Mouse (Mus musculus): ENCODE results near the gene Gm12355.
"Not testable (repeated sequence)": the region's sequence is repeated elsewhere in the genome, so short reads cannot be mapped to it uniquely, and the experiment has no call there.

Gene Gm12355

DNA sequence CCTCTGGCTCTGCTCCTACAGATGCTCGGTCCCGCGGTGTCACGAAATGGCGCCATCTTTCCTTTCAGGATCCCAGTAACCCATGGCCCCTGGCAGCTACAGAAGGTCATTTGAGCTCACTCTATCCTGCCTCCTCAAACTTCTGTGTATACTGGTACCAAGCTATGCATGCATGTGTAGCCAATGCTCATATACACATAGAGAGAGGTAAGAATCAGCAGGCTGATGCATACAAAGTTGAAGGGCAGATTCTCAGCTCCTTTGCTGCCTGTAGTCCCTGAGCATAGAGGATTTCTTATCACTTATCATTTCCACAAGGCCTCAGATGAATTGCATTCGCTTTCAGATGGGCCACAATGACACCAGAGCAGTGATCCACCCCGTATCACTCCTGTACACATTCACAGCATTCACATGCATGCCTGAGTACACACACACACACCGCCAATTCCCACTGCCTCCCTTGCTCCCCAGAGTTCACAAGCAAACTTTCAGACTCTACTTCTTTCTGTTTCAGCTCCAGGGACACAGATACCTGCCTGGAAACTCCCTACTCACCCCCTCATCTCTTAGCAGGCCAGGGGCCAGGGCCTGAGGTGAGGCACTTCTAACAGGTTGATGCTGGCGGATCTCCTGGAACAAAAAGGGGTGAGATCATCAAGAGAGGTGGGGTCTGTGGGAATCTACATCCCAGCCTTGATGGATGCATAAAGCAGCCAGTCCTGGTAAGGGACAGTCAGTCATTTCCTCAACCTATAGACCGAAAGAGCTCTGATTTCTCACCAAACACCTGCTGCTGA is at the start of gene Gm12355, which contains the start of gene Gsdma3:
Gene Gm12355 (minus strand): TSS at position 51 of the 800 bp plus-strand sequence.
Gene Gsdma3 (plus strand): TSS at position 750 of the 800 bp plus-strand sequence.
- DNase-seq (ENCODE audit: low read depth): no peak

- DNase-seq (ENCODE audit: low read depth): peak; percentile 74
Observed at GRCm38 (mm10) chr11:98673136-98673535, 47.7 kb upstream of the Gm12355 start.

DNA sequence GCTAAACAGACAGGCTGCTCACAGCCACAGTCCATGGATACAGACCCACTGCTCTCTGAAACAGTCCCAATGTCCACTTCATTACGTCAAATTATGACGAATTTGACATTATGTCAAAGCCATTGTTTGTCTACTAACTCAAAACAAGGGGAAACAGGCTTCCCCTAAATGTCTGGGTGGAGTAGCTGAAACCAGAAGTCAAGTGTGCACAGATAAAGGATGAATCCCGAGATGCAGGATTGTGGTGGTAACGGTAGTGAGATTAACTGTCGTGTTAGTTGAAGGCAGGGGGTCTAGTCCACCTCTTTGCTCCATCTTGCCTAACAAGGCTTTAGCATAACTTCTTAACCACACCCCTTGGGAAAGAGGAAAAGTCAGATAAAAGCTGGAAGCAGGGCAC is 47.0 kb upstream of the Gm12355 start:
- DNase-seq (ENCODE audit: low read depth): no peak

GRCm38 (mm10) chr11:98671857-98672256 is 46.4 kb upstream of the Gm12355 start:
- peak; percentile 39 for DNase-seq (ENCODE audit: low read depth)

DNA sequence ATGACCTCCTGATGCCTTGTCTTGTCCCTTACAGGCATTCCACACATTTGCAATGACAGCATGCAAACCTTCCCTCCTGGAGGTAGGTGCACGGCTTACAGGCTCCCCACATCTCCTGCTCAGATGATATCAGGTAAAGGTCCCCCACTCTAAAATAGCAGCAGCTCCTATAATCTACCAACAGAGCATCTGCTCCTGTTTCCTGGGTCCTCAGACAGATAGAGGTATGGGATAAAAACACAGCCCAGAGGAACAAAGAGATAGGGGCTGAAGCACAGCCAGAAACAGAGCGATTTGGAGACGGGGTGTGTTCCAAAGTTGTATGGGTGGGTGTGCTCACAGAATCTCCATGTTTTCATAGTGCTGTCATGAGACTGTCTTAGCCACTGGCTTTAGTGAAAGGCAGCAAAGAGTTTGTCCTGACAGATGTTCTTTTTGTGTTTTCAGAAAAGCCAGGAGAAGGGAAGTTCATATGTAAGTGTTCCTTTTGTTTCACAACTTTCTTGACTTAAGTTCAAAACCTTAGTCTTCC is 45.9 kb upstream of the Gm12355 start:
- DNase-seq (ENCODE audit: low read depth): no peak

DNA sequence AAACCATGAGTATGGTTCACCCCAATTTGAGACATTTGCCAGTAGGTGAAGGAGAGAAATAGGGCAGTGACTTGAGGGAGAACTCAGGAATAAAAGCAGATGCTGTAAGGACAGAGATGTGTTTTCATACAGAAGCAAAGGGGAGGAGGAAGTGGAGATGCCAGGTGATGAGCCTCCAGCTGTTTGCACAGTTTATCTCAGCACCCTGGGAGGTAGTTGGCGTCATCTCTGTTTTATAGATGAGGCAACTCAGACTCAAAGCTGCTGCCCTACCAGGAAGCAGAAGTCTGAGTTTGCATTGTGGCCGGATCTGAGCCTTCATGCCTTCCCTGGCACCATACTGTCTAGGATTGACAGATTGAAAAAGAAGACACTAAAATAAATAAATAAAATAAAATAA is 43.5 kb upstream of the Gm12355 start:
- DNase-seq (ENCODE audit: low read depth): no peak

GRCm38 (mm10) chr11:98664091-98664490 is 38.6 kb upstream of the Gm12355 start, which contains the start of gene Gsdma:
TSS of gene Gsdma (plus strand) at chr11:98664351.
- no peak for DNase-seq (ENCODE audit: low read depth)

DNA sequence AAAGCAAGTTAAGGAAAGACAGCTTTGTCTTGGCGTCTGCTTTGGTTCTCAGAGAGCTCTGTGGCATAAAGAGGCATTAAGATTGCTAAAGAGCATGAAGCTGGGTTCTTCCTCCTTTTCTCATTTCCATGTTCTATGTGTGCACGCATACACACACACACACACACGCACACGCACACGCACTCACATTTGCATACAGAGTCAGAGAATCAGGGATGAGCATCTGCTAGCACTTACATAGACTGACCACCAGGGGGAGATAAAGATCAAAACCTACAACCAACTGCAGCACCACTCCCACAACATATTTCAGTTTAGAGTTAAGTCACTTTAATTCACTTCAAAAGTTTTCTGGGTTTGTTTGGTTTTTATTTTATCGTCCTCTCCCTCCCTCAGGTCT is 35.1 kb upstream of the Gm12355 start:
- DNase-seq (ENCODE audit: low read depth): peak; percentile 83

GRCm38 (mm10) chr11:98655076-98655475 is 29.6 kb upstream of the Gm12355 start:
- DNase-seq (ENCODE audit: low read depth): peak; percentile 76

DNA sequence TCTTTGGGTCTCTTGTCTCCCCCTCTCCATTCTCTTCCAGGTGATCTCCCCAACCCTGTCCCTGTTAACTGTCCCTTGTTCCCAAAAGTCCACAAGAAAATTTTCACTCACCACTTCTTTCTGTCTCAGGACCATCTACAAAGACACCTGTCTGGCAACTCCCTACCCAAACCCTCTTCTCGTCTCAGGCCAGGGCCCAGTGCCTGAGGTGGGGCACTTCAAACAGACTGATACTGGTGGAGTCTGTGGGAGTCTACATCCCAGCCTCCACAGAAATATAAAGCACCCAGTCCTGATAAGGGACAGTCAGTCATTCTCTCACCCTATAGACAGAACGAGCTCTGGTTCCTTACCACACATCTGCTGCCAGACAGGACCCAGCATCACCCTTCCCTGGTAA is 21.0 kb upstream of the Gm12355 start, which contains the start of gene Gsdma2:
Gene Gsdma2 (plus strand): TSS at position 301 of the 400 bp plus-strand sequence.
- DNase-seq (ENCODE audit: low read depth): no peak

DNA sequence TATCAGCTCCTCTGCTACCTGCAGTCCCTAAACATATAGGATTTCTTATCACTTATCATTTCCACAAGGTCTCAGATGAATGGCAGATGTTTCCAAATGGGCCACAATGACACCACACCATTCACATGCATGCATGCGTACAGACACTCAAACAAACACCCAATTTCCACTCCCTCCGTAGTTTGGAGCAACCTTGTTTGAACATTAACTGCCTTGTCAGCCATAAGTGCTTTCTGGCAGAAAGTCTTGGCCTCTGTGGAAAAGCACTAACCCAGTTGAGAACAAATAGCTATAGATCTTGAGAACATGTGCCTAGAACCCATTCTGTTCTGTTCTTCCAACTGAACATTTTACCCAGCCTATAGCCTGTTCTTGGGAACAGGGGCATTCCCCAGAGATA is 20.5 kb upstream of the Gm12355 start:
- DNase-seq (ENCODE audit: low read depth): no peak

DNA sequence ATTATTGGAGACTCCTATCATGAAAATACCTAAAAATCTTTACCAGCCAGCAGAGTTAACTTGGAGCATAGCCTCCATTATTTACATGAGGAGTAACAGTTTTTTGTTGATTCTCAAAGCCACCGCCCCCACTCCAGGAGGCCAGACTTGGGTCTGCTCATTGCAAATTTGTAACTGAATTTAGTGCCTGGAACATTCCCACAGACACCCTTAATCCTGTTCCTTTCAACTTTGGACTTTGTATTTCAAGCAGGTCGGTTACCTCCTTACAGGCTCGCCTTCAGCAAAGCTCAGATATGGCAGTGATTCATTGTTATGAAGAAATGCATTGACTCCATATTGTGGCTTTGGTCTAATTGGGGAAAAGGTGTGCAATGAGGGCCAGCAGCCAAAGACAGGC is 19.3 kb upstream of the Gm12355 start:
- DNase-seq (ENCODE audit: low read depth): no peak

DNA sequence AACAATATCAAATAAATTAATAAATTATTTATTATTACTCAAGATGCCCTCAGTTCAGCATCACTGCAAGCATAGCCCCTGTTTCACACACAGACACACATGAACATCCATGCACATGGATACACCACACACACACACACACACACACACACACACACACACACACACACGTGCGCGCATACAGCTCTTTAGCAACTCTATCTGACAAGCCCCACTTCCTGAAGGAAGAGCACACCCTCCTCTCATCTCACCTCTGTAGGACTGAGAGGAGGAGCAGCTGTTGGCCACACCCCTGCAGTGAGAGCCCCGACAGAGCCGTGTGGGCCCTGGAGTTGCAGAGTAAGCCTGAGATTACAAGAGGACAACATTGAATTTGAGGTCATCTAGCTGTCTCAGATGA is 14.6 kb upstream of the Gm12355 start:
- peak; percentile 13 for DNase-seq (ENCODE audit: low read depth)

GRCm38 (mm10) chr11:98637501-98637900 is 12.0 kb upstream of the Gm12355 start:
- DNase-seq (ENCODE audit: low read depth): no peak

- DNase-seq (ENCODE audit: low read depth): peak; percentile 57
Observed at GRCm38 (mm10) chr11:98635312-98635970, 10.0 kb upstream of the Gm12355 start.

GRCm38 (mm10) chr11:98630646-98631045 is 5.2 kb upstream of the Gm12355 start:
- DNase-seq (ENCODE audit: low read depth): no peak

- DNase-seq (ENCODE audit: low read depth): no peak
Observed at GRCm38 (mm10) chr11:98628706-98629105, 3.2 kb upstream of the Gm12355 start.

- not testable (repeated sequence) for DNase-seq (ENCODE audit: low read depth)
Observed at GRCm38 (mm10) chr11:98624381-98624780, 1.1 kb downstream of the Gm12355 start.

- DNase-seq (ENCODE audit: low read depth): not testable (repeated sequence)
Observed at GRCm38 (mm10) chr11:98623981-98624380, 1.5 kb downstream of the Gm12355 start.

DNA sequence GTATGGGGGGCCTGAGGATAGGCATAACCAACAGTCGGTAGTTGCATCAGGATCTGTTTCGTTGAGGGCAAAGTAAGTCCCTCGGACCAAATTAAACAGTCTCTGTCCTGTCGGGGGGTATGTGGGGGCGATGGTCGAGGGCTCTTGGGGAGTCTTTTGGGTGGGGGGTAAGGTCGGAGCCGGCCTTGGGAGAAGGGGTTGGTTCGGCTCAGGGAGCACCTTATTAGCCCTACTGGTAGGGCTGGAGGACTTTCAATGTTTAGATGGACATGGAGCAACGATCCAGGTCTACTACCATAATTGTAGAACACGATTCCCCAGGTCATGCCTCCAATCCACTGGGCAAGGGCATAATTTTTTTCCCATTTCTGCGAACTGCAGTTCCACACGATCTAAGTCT is 4.7 kb downstream of the Gm12355 start:
- no peak for DNase-seq (ENCODE audit: low read depth)

DNA sequence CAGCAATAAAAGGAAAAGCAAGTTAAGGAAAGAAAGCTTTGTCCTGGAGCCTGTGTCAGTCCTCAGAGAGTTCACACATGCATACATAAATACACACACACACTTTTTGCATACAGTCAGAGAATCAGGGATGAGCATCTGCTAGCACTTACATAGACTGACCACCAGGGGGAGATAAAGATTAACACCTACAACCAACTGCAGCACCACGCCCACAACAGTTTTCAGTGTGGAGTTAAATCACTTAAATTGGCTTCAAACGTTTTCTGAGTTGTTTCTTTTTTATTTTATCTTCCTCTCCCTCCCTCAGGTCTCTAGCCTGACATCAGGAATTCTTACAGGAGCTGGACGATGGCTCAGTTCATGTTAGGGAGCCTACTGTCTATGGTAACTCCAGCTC is 18.7 kb downstream of the Gm12355 start:
- peak; percentile 75 for DNase-seq (ENCODE audit: low read depth)

GRCm38 (mm10) chr11:98604911-98605310 is 20.6 kb downstream of the Gm12355 start:
- not testable (repeated sequence) for DNase-seq (ENCODE audit: low read depth)

GRCm38 (mm10) chr11:98603953-98604352 is 21.5 kb downstream of the Gm12355 start:
- peak; percentile 57 for DNase-seq (ENCODE audit: low read depth)
